Mouse (Mus musculus) heart, adult 2 months (tissue): ENCODE measurements around the gene Ttyh1. TPM values are rescaled to one million over a fixed set of nuclear protein-coding genes. Genes with fewer than 3 reads are reported as not detected.

Source experiments
- DNase-seq, 2 experiments: peaks; one replicate each; pipeline ENCODE4 v3.0.0; 2021
- H3K27ac ChIP-seq: fragments of 200-600 bp; 2 replicates; pipeline ENCODE4 v1.8.1; 2022
- H3K27me3 ChIP-seq: fragments of 200-500 bp; 2 replicates; pipeline ENCODE4 v1.6.1; 2012; ENCODE audit warnings: mild to moderate bottlenecking, low read length, inconsistent platforms, mixed read lengths; ENCODE audit not compliant: control insufficient read depth, insufficient read depth
- H3K36me3 ChIP-seq: fragments of 200-500 bp; 2 replicates; pipeline ENCODE4 v1.6.1; 2012; ENCODE audit warnings: low read length, inconsistent platforms; ENCODE audit not compliant: control insufficient read depth, insufficient read depth
- H3K4me1 ChIP-seq: fragments of 200-500 bp; 2 replicates; pipeline ENCODE4 v1.6.1; 2011; ENCODE audit warnings: low read length; ENCODE audit not compliant: control insufficient read depth, insufficient read depth
- H3K4me3 ChIP-seq: fragments of 200-600 bp; 2 replicates; pipeline ENCODE4 v1.8.1; 2022
- H3K79me2 ChIP-seq: fragments of 200-500 bp; replicated peaks from 2 replicates; pipeline ENCODE4 v1.6.1; 2012; ENCODE audit warnings: mild to moderate bottlenecking, inconsistent platforms, low read length, moderate library complexity, mixed read lengths; ENCODE audit not compliant: control insufficient read depth, insufficient read depth
- H3K9ac ChIP-seq: fragments of 200-500 bp; 2 replicates; pipeline ENCODE4 v1.6.1; 2012; ENCODE audit warnings: low read depth, mild to moderate bottlenecking, control low read depth, inconsistent platforms, low read length, mixed read lengths
- CTCF ChIP-seq: fragments of 200-600 bp; IDR thresholded peaks from 2 replicates; pipeline ENCODE4 v1.8.1; 2022; ENCODE audit warnings: antibody characterized with exemption, mild to moderate bottlenecking, moderate library complexity
- EP300 ChIP-seq: fragments of 200-500 bp; IDR thresholded peaks from 2 replicates; pipeline ENCODE4 v1.6.1; 2011; ENCODE audit warnings: low read depth, low read length, control low read depth; ENCODE audit not compliant: insufficient read depth
- POLR2A ChIP-seq: fragments of 200-500 bp; IDR thresholded peaks from 2 replicates; pipeline ENCODE4 v1.6.1; 2011; ENCODE audit warnings: mild to moderate bottlenecking, low read depth, low read length, control low read depth; ENCODE audit not compliant: insufficient read depth
- WGBS: fragments of 180-500 bp; shearing (Covaris S2); methylation state at CpG from one replicate; pipeline ENCODE4 v1.1.7; 2018; 5-methylcytosine and 5-hydroxymethylcytosine counted together
- intact Hi-C: fragments of 180-260 bp; cut with DNase I; formaldehyde crosslinking; loops from one replicate; pipeline ENCODE4 v1.15.1; 2025
- polyA plus RNA-seq: library from polyadenylated mRNA; depleted of rRNA; stranded (reverse); fragments of >200 nt; gene quantifications from 2 replicates; pipeline ENCODE4 v1.2.3, GENCODE M21; 2012
- total RNA-seq, 2 experiments: library from RNA; stranded (reverse); gene quantifications; 2 replicates each; pipeline ENCODE4 v1.2.3; 2021

Gene Ttyh1
- total and polyA plus RNA-seq, 3 experiments = 0.91 to 5.1 (median 2.6) TPM

DNA sequence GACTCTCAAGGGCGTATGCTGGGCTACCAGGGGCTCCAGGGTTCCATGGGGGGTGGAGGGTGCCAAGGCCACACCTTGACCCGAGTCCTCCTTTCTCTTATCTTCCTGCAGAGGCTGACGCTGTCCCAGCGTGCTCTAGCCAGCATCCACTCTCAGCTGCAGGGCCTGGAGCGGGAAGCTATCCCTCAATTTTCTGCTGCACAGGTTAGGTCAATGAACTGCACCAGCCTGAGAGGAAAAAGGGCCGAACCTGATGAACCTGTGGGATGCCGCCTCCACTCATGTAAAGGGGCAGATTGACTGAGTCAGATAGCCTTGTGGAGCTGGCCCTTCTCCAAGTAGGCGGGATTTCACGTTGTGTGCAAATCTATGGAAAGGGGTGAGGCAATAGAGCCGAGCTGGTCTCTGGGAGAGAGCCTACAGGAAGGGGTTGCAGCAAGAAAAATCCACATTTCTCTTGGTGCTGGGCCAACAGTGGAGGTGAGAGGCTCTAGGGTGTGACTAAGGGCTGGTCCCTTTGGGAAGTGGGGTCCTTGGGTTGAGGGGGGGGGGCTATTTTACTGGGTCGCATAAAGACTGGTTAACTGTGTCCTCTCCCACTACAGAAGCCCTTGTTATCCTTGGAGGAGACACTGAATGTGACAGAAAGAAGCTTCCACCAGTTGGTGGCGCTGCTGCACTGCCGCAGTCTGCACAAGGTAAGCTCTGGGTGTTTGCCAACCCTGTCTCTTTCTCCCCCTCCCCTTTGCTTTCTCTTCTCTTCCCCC is 11.7 kb downstream of the Ttyh1 start:
- WGBS = 27% methylated on average over 13 of the region's 13 CpGs
- Histone ChIP-seq H3K79me2 (no peaks in the 10 kb centered on the region; the same call in 1 of the 2 replicates), H3K4me3 (no peak overlapping the region), H3K4me1 (peaks cover 3% of the 10 kb centered on the region; the same call in 1 of the 2 replicates), H3K27me3 (no peaks in the 10 kb centered on the region), H3K27ac (no peak overlapping the region), H3K9ac (no peak overlapping the region), H3K36me3 (no peaks in the 10 kb centered on the region)
- TF ChIP-seq CTCF = peak; percentile 85
- peak; percentile 82; the same call in 1 of the 2 replicates for TF ChIP-seq EP300
- TF ChIP-seq POLR2A = no peak
- peak; percentile 77 to 83 for DNase-seq
- intact Hi-C loops = loop anchor here (1.0 to 10.0 kb wide), 7 partner anchors 164 to 664 kb away; partner anchors contain the start of genes Mboat7, Ppp1r12c, Rpl28 and Tsen34

DNA sequence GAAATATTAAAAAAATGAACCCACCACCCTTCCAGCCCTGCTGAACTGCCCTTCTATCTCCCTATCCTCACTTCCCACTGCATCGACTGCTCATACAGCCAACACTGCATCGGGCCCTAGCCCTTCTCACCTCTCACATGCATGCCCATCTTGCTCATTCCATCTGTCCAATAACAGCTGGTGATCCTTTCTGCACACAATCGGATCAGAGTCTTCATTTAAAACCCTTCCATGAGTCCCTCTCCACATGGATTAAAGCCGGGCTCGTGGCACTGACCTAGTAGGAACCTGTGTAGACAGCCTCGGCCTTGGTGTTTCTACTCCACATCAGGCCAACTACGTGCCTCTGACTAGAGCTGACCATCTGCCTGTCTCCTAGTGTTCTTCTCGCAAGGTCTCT is 12.8 kb downstream of the Ttyh1 start:
- Histone ChIP-seq H3K4me1 (peaks cover 3% of the 10 kb centered on the region; the same call in 1 of the 2 replicates), H3K9ac (no peak overlapping the region), H3K4me3 (no peak overlapping the region), H3K36me3 (no peaks in the 10 kb centered on the region), H3K27ac (no peak overlapping the region), H3K79me2 (no peaks in the 10 kb centered on the region; the same call in 1 of the 2 replicates), H3K27me3 (no peaks in the 10 kb centered on the region)
- 86% methylated on average over 8 of the region's 8 CpGs for WGBS
- TF ChIP-seq POLR2A = no peak
- no peak for TF ChIP-seq CTCF
- no peak for TF ChIP-seq EP300
- DNase-seq = no peak
- intact Hi-C loops = loop anchor here (1.0 to 10.0 kb wide), 7 partner anchors 163 to 663 kb away; partner anchors contain the start of genes Mboat7, Ppp1r12c, Rpl28 and Tsen34

DNA sequence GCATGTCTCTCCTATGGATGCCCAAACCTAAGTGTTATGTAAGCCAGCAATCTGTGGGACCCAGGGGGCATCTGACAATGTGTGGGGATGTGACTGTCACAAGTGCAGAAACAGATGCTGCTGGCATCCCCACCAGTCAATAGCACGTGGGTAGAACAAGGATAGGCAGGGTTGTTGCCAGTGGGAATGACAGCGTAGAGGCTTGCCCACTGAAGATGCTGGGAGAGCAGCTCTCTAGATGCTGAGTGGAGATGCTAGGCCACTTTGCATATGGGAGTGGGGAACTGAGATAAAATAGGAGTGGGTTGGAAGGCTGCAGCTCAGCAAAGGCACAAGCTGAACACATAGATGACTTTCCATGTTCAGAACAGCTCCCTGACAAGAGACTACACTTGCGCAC is 13.4 kb downstream of the Ttyh1 start:
- no peak overlapping the region for H3K9ac ChIP-seq
- no peak for DNase-seq
- H3K36me3 ChIP-seq = no peaks in the 10 kb centered on the region
- no peaks in the 10 kb centered on the region for H3K27me3 ChIP-seq
- no peak overlapping the region for H3K4me3 ChIP-seq
- intact Hi-C loops = loop anchor here (10.0 kb wide), 5 partner anchors 162 to 662 kb away; partner anchors contain the start of genes Mboat7, Ppp1r12c, Rpl28 and Tsen34
- H3K79me2 ChIP-seq = peaks cover 2% of the 10 kb centered on the region
- no peak for TF ChIP-seq CTCF
- no peak for TF ChIP-seq POLR2A
- TF ChIP-seq EP300 = no peak
- H3K4me1 ChIP-seq = peaks cover 3% of the 10 kb centered on the region; the same call in 1 of the 2 replicates
- no peak overlapping the region for H3K27ac ChIP-seq
- 89% methylated on average over 3 of the region's 3 CpGs for WGBS

DNA sequence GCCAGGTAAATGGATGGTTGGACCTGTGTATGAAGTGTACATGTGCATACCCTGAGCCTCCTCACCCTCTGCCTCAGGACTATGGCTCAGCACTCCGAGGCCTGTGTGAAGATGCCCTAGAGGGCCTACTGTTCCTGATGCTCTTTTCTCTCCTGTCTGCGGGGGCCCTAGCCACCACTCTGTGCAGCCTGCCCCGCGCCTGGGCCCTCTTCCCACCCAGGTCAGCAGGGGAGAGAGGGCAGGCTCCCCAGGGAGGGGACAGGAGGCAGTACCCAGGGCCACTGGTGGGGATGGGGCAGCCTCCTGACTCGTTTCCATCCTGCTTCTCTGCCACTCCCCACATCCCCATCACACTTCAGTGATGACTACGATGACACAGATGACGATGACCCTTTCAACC is 13.8 kb downstream of the Ttyh1 start:
- Histone ChIP-seq H3K79me2 (peaks cover 2% of the 10 kb centered on the region), H3K4me1 (peaks cover 4% of the 10 kb centered on the region), H3K36me3 (no peaks in the 10 kb centered on the region; the same call in 1 of the 2 replicates), H3K9ac (no peak overlapping the region), H3K4me3 (no peak overlapping the region), H3K27me3 (no peaks in the 10 kb centered on the region), H3K27ac (no peak overlapping the region)
- intact Hi-C loops = loop anchor here (10.0 kb wide), 5 partner anchors 162 to 662 kb away; partner anchors contain the start of genes Mboat7, Ppp1r12c, Rpl28 and Tsen34
- WGBS = 80% methylated on average over 7 of the region's 7 CpGs
- TF ChIP-seq POLR2A (no peak), EP300 (no peak), CTCF (no peak)
- no peak for DNase-seq

DNA sequence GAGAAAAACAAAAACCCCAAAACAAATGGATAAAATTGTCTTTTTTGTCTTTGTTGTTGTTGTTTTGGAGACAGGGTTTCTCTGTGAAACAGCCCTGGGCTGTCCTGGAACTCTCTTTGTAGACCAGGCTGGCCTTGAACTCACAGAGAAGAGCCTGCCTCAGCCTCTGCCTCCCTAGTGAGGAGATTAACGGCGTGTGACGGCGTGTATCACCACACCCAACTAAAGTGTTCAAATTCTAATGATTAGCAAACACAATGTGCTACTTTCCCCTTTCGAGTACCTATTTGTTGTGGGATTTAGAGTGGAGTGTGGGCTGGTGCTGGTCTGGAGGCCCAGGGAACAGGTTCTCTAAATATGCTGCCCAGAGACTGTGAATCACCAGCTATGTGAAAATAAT is 15.7 kb downstream of the Ttyh1 start:
- no peak for DNase-seq
- 90% methylated on average over 5 of the region's 5 CpGs for WGBS

More for the DNA sequence above, 15.7 kb downstream of the Ttyh1 start:
- TF ChIP-seq EP300 (no peak), CTCF (no peak), POLR2A (no peak)
- peaks cover 7% of the 10 kb centered on the region; the same call in 1 of the 2 replicates for H3K36me3 ChIP-seq
- H3K4me1 ChIP-seq = peaks cover 4% of the 10 kb centered on the region; the same call in 1 of the 2 replicates
- peaks cover 6% of the 10 kb centered on the region for H3K79me2 ChIP-seq
- no peak overlapping the region for H3K9ac ChIP-seq
- no peak overlapping the region for H3K4me3 ChIP-seq
- no peaks in the 10 kb centered on the region for H3K27me3 ChIP-seq
- intact Hi-C loops = loop anchor here (10.0 kb wide), 5 partner anchors 160 to 660 kb away; partner anchors contain the start of genes Mboat7, Ppp1r12c, Rpl28 and Tsen34
- H3K27ac ChIP-seq = no peak overlapping the region
